Mouse (Mus musculus) c-Kit-positive CD71-positive TER-119-positive erythroid progenitor cells, embryonic 14.5 days (primary cell): ENCODE measurements around the gene Armc9.

Experiments
- DNase-seq: peaks from one replicate; pipeline ENCODE4 v3.0.0-alpha.2; 2013; ENCODE audit warnings: low spot score

The Armc9 gene

GRCm38 (mm10) chr1:86281781-86282536, 127.4 kb downstream of the Armc9 start:
- DNase-seq: no peak

- no peak for DNase-seq
These were observed 129.5 kb downstream of the Armc9 start for GRCm38 (mm10) chr1:86284101-86284500.

GRCm38 (mm10) chr1:86285295-86285694, 130.7 kb downstream of the Armc9 start:
- DNase-seq: no peak

GRCm38 (mm10) chr1:86287473-86287872, 132.9 kb downstream of the Armc9 start:
- no peak for DNase-seq

- DNase-seq: no peak
These were observed 135.9 kb downstream of the Armc9 start for GRCm38 (mm10) chr1:86290452-86290851.

- no peak for DNase-seq
These were observed 138.5 kb downstream of the Armc9 start for GRCm38 (mm10) chr1:86293091-86293490.

GRCm38 (mm10) chr1:86293868-86294267, 139.3 kb downstream of the Armc9 start:
- no peak for DNase-seq

- DNase-seq: no peak
These were observed 139.9 kb downstream of the Armc9 start for GRCm38 (mm10) chr1:86294472-86294871.

- DNase-seq: no peak
These were observed 145.5 kb downstream of the Armc9 start for GRCm38 (mm10) chr1:86300093-86300492.

- no peak for DNase-seq
These were observed 146.2 kb downstream of the Armc9 start for GRCm38 (mm10) chr1:86300731-86301130.

GRCm38 (mm10) chr1:86301221-86302091, 146.9 kb downstream of the Armc9 start:
- peak; percentile 33 for DNase-seq

- DNase-seq: no peak
These were observed 148.0 kb downstream of the Armc9 start, which contains the start of gene B3gnt7 for GRCm38 (mm10) chr1:86302532-86302931. Gene B3gnt7 (plus strand): TSS chr1:86302832.

GRCm38 (mm10) chr1:86303063-86303872, 148.7 kb downstream of the Armc9 start:
- peak; percentile 61 for DNase-seq

GRCm38 (mm10) chr1:86303873-86304250, 149.3 kb downstream of the Armc9 start:
- DNase-seq: no peak

- DNase-seq: no peak
These were observed 152.1 kb downstream of the Armc9 start for GRCm38 (mm10) chr1:86306686-86307085.

GRCm38 (mm10) chr1:86307177-86307762, 152.7 kb downstream of the Armc9 start:
- no peak for DNase-seq

- DNase-seq: no peak
These were observed 153.5 kb downstream of the Armc9 start for GRCm38 (mm10) chr1:86307871-86308641.

GRCm38 (mm10) chr1:86309270-86309833, 154.8 kb downstream of the Armc9 start:
- no peak for DNase-seq

GRCm38 (mm10) chr1:86310536-86311310, 156.1 kb downstream of the Armc9 start:
- DNase-seq: no peak

- DNase-seq: no peak
These were observed 157.0 kb downstream of the Armc9 start for GRCm38 (mm10) chr1:86311467-86312005.
